Mouse (Mus musculus) thymus, adult 18-20 months (tissue): ENCODE measurements at regions not wholly inside any gene's neighbourhood (a gene's known extent, or its start where the extent isn't known, plus 50 kb on each side); places are given as distances from the start of the nearest gene placed in this dataset.

ENCODE experiments used
- DNase-seq, 2 experiments: peaks; one replicate each; pipeline ENCODE4 v3.0.0; 2022; ENCODE audit warnings: mixed read lengths in 2 of 2

- DNase-seq: no peak
Observed at GRCm38 (mm10) chr7:68686396-68687139, 62.5 kb downstream of the Arrdc4 start.

- no peak for DNase-seq
Observed at GRCm38 (mm10) chr7:68682929-68683643, 66.0 kb downstream of the Arrdc4 start.

GRCm38 (mm10) chr7:68682318-68682728 lies 66.7 kb downstream of the Arrdc4 start:
- DNase-seq: no peak

- DNase-seq: no peak
Observed at GRCm38 (mm10) chr7:68679770-68680169, 69.3 kb downstream of the Arrdc4 start.

GRCm38 (mm10) chr7:68667790-68668732 lies 81.0 kb downstream of the Arrdc4 start:
- DNase-seq: no peak

- DNase-seq: no peak
Observed at GRCm38 (mm10) chr7:68667215-68667614, 81.8 kb downstream of the Arrdc4 start.

- DNase-seq: no peak
Observed at GRCm38 (mm10) chr7:68656354-68656753, 92.7 kb downstream of the Arrdc4 start.

- no peak for DNase-seq
Observed at GRCm38 (mm10) chr7:68653534-68653933, 95.5 kb downstream of the Arrdc4 start.

- no peak for DNase-seq
Observed at GRCm38 (mm10) chr7:68651418-68651817, 97.6 kb downstream of the Arrdc4 start.

GRCm38 (mm10) chr7:68637556-68638215 lies 111.4 kb downstream of the Arrdc4 start:
- no peak for DNase-seq

- DNase-seq: no peak
Observed at GRCm38 (mm10) chr7:68621080-68621479, 128.0 kb downstream of the Arrdc4 start.

- DNase-seq: no peak
Observed at GRCm38 (mm10) chr7:68610499-68610898, 138.5 kb downstream of the Arrdc4 start.

- DNase-seq: no peak
Observed at GRCm38 (mm10) chr7:68607170-68607569, 141.9 kb downstream of the Arrdc4 start.

GRCm38 (mm10) chr7:68606278-68606677 lies 142.8 kb downstream of the Arrdc4 start:
- DNase-seq: no peak

- DNase-seq: no peak
Observed at GRCm38 (mm10) chr7:68603711-68604110, 145.3 kb downstream of the Arrdc4 start.

GRCm38 (mm10) chr7:68602003-68602402 lies 147.0 kb downstream of the Arrdc4 start:
- no peak for DNase-seq

GRCm38 (mm10) chr7:68594017-68594386 lies 155.0 kb downstream of the Arrdc4 start:
- no peak for DNase-seq

- DNase-seq: no peak
Observed at GRCm38 (mm10) chr7:68593344-68594016, 155.6 kb downstream of the Arrdc4 start.

- no peak for DNase-seq
Observed at GRCm38 (mm10) chr7:68582540-68583325, 166.3 kb downstream of the Arrdc4 start.

- DNase-seq: no peak
Observed at GRCm38 (mm10) chr7:68580650-68581049, 168.4 kb downstream of the Arrdc4 start.

GRCm38 (mm10) chr7:68579666-68580065 lies 169.4 kb downstream of the Arrdc4 start:
- peak; percentile 8 to 26 for DNase-seq
